Mouse (Mus musculus) T-cell, adult 2 months (primary cell): ENCODE measurements at regions not wholly inside any gene's neighbourhood (a gene's known extent, or its start where the extent isn't known, plus 50 kb on each side); places are given as distances from the start of the nearest gene placed in this dataset.

ENCODE experiments used
- DNase-seq: peaks from one replicate; pipeline ENCODE4 v3.0.0; 2022; ENCODE audit warnings: low spot score

DNA sequence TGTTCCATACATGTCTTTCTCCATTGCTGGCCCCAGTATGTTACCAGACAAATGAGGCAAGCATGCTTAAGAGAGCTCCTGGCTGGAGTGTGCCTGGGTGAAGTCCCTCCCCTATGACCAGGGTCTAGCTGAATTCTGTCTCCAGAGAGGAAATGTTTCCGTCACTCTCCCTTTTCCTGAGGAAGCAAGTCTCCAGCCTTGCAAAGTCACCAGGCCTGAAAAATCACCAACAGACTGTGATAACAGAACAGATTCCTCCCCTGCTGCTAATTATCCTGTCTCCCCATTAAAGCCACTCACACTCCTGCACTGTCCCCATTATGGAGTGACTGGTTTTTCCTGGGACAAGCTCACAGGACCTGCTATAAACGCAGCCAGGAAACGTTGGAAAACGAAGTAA lies 303.2 kb upstream of the Jag1 start:
- DNase-seq: no peak

DNA sequence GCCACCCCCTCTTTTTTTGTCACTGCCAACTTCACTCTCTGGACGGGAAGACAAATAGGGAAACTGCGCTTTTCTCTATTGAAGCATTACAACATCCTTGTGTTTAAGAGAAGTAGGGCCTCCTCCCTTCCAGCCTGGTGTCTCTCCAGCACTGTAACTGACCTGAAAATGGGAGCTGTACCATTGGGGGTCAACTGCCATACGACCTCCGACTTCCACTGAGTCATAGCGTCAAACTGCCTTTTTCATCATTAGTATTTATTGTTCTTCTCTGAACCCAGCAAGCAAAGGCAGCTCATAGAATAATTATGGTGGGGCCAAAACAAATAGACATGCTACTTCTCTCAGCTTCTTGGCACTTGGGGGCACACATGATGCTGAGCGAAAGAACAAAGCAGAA lies 301.2 kb upstream of the Jag1 start:
- DNase-seq: no peak

DNA sequence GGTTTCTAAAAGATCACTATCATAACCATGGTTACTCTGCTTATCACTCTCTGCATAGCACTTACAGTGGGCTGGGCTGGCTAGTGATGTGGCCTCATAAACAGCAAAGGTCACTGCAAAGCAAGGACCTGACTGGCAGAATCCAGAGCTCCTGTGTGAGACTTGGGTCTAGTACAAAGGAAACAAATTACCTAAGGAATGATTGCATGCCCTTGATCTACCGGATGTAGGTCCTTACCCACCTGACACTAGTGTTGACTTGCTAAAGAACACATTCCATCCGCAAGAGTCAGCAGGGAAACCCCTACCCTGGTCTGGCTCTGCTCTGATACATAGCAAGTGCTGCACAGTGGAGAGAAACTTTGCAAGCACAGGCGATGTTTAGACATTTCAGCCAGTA lies 297.0 kb upstream of the Jag1 start:
- DNase-seq: no peak

DNA sequence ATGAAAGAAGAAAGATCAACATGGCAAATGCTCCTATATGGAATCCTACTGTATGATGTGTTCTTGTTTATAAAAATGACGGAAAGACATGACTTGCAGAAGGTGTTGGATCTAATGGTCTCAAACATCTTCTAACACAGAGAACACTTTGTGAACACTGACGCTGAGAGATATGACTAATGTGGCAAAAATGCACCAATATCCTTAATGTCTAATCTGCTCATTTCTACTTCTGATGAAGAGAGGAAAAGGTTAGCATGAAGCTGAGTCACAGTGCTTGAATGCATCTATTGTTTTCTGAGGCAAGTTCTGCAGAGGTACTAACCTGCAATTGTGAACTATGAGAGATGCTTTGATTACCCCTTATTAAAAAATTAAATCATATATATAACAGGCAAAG lies 293.2 kb upstream of the Jag1 start:
- DNase-seq: no peak

DNA sequence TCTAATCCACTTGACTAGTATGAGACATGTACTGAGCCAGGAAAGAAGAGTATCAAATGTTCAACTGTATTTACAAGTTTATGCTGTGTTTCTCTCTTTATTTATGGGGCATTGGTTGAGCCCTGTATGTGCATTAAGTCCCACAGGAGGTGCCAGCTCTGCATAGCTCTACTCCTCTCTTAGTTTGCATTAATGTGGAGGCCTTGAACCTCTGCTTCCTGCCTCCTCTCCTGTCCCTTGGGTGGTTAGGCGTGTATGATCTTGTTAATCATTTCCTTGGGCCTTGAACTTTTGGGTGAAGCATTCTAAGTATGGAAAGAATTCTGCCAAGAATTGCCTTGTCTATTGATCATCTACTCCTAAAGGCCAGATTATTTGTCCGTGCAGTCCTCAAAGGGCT lies 291.9 kb upstream of the Jag1 start:
- no peak for DNase-seq

DNA sequence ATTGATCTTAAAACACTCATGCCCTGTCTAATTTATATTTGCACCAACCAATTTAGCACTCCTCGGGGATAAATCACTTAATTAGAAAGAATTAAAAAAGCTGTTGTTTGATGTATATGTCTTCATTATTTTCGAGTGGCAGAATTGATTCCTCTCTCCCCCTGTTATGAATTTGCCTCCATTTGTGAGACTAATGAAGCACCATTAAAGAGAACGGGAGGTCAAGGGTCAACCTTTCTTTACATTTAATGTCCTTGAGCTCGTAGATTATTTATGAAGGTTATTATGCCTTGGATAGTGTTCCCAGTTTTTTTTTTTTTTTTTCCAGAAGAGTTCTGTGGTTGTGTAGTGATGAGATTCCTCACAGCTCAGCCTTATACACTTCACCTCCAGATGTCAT lies 277.0 kb upstream of the Jag1 start:
- DNase-seq: no peak

DNA sequence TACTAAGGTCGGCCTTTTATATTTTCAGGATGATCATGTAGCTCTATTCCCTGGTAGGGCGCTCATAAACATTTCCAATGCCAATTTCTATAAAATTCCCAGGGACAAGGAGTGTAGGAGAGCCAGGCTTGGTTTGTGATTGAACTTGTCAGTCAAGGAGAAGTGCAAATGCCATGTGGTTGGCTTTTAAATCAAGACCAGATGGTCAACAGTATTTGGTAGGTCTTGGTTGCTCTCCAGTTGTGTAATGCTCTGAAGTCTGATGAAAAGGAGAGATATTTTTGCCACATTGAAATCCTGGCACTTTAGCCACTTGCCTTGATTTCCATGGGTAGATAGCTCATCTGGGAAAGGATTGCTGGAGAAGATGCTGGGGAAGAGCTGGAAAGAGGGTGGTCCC lies 263.4 kb upstream of the Jag1 start:
- no peak for DNase-seq

DNA sequence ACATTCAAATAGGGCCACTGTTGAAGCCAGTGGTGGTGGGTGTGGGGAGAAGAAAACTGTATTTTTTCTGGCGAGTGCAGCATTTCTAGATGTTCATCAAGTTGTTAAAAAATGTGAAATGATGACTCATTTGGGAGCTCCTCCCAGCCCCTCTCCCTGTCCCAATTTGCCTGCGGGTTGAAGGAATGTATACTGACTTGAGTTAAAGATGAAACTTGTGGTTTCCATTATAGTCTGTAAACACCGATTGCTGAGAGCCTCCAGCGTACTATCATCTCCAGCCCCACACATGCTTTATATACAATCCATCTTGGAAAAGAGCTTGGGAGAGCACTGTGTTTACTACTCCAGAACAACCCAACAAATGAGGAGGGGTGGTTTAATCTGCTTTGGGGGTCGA lies 258.9 kb upstream of the Jag1 start:
- no peak for DNase-seq

DNA sequence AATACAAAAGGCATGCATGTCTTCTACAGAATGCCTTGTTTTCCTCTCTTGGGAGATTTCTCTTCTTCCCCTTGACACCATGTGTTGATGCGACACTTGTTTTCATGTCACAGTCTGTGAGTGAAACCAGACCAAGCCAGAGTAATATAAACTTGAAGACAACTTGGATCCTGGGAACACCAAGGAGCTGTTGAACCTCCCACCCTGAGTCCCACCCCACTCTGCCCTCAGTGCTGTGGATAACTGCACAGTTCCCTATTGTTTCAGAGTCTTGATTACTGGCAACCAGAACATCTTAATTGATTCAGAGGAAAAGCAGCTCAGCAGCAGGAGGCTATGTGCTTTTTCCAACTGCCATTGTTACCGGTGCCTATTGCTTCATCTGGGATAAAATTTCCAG lies 254.6 kb upstream of the Jag1 start:
- DNase-seq: no peak

DNA sequence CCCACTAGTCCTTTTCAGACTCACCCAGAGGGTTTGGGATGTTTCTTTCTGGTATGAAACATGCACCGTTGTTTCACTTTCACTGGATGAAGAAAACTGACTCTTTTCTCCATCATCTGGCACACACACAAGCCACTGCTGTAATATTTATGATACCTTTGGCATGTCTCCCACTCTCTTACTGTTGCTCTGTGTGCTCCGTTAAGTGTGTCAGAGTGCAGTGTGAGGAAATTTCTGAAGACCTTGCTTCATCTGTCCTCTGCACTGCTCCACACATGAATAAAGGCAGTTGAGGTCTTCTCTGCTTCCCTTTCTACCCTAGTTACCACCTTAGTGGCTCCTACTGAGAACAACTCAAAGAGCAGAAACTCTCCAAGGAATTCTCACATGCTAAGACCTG lies 246.6 kb upstream of the Jag1 start:
- no peak for DNase-seq

DNA sequence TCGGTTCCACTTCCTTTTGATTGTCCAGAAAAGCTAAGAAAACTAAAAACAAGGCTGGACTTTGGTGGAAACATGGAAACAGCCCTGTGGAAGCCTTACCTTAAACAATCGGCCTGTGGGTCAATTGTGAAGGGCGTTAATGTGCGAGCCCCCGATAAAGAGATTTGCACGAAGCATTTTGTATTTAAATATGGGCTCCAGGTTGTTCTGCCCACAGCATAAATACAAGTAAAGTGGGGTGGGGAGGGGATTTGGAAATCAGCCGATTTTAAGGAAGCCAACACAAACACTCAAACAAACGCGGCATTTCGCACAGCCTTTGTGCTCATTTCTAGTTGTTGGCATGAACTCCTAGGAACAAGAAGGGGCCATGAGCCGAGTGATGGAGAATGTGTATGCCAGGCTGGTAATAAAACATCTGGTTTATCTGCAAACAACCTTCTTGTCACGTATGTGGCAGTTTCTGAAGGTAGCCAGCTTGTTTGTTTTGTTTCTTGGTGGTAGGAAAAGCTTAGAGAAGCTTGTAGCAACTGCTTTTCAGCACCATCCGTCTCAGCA lies 240.8 kb upstream of the Jag1 start:
- no peak for DNase-seq

DNA sequence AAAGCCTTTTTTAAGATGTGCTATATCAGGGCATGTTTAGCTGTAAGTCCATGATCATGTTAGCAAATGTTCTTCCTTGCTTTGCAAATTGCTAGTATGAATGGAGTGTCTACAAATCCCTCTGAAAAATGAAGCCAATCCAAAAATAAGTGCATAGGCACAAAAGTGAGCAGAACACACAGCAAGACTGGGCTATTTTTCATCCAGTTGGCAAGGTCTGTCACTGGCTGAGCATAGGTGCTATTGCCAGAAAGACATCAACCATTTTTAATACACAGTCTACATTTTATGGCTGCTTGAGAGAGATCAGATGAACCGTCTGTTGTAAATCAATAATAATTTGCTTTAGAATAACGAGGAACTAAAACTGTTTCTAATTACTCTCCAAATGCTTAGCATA lies 227.3 kb upstream of the Jag1 start:
- no peak for DNase-seq

DNA sequence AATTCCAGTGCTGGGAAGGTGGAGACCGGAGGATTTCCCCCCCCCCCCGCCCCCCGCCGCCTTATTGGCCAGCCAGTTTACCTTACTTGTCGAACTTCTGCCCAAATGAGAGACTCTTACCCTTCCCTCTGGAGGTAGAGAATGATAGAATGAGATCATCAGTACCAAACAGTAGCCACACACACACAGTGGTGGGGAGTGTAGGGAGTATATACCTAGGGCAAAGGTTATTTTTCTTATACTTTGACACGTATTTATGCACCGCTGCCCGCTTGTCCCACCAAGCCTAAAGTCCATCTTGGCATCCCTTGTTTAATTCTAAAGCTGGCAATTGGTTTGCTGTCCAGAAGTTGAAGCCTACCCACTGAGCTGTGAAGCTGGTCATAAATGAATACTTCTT lies 213.6 kb upstream of the Jag1 start:
- DNase-seq: no peak

DNA sequence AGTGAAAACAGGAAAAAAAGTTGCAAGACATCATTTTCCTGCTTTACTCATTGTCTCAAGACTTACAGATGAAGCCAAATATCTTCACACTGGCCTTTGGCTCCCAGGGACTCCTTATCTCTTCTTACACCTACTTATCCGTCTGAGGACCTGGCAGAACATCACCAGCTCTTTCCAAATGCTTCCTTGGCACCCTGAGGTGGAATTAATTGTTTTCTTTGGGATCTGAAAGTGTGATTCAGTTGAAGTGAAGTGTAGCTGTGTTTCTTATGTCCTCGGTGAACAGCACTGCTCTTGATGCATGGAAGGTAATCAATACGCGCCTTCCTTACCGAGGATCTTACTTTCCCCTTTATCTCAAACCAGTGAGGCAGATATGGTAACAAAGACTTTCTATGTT lies 207.0 kb upstream of the Jag1 start:
- no peak for DNase-seq

DNA sequence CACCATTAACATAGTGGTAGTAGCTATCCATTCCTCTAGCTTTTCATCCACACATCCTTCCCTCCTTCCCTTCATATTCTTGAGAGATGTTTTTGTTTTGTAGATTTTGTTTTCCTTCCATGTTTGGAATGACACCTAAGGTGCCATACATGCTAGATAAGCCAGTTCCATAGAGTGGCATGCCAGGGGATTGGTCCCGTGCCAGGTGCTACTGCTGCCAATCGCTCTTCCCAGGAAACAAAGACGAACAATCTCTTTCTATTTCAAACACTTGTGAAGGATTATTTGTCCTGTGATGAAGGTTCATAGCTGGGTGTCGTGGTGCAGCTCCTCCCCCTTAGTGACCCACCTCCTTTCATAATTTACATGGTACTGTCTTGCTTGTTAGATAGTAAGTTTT lies 194.1 kb upstream of the Jag1 start:
- DNase-seq: no peak

DNA sequence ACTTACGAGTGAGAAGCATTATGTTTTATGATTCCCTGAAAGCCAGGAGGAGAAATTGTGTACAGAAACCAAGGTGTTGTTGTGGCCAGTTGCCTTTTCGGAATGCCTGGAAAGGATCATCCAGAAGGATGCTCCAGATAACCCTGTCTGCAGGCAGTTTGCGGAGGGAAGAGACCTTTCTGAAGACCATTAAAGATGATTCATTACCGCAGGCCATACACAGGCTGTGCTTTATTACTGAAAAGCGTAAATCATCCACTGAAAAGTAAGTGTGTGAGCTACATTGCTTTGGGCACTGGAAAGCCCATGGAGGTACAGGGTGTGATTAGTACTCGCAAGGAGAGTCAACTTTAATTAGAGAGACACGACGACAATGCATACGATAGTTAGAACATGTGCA lies 191.7 kb upstream of the Jag1 start:
- DNase-seq: no peak

DNA sequence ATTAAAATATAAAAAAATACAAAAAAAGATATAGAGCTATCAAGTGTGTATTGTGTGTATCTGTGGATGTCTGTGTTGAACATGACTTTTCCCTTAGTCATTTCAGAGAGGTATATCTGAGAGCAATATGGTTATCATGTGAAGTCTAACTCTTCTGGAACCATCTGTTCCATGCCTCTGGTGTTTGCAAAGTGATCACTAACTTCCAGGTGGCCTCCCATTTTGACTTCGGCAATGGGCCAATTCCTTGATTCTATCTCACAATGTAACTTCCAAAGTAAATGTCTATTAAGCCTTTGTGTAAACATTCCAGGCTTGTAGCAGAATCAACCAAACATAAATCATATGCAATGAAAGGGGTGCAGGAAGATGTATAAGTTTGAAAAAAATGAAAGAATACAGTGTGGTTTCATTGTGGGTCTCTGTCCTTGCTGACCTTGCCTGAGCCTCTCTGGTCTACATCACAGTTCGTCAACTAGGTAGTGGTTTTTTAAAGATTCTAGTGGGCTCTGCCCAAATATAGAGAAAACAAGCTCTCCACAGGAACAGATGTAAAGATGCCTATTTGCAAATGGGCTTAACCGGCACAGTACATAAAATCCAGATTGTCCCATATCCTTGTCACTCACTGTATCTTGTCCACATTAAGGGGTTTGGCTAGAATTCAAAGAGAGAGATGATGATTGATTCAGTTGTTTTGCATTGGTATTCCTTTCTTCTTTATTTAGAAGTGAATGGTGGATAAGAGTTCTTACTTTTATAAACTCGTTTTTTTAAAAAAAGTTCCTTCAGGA lies 185.2 kb upstream of the Jag1 start:
- no peak for DNase-seq

DNA sequence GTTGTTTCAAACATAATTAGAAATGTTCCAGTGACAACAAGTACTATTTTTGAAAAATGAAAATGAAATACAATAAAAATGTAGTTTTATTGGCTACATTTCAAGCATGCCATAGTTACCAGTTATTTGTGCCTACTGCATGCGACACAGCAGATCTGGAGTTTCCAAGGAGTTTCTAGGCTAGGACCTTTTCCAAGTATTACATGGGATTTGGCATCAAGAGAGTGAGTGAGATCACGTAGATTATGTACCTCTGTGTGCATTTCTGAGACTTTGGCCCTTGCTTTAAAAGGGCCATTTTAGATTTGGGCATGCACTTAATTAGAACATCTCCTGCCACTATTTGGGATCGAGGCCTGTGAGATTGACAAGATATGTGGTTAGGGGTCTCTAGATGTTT lies 172.8 kb upstream of the Jag1 start:
- no peak for DNase-seq

DNA sequence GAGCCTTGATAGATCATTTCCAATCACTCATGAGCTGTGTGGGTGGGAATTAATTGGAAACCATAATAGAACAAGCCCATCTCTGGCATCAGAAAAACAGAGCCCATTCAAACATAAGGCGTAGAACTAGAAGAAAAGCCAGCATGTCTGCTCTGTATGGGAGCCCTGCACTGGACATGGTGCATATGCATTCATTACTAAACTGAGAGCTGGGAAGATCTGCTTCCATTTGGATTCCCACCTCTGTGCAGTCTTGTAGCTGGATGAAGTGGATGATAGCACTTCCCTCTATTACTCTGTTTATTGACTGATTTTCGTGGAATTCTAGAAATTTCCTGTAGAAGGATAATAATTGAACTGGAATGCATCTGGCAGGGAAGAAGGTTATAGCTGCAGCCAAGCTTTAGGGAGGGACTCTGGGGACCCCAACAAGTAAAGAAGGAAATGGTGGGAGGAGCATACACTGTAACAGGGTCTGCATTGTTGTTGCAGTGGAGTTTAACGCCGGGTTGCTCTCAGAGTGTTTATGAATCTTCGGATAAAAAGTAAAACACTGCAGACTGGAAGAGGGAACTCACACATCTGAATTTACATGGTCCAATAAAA lies 155.2 kb upstream of the Jag1 start:
- no peak for DNase-seq

DNA sequence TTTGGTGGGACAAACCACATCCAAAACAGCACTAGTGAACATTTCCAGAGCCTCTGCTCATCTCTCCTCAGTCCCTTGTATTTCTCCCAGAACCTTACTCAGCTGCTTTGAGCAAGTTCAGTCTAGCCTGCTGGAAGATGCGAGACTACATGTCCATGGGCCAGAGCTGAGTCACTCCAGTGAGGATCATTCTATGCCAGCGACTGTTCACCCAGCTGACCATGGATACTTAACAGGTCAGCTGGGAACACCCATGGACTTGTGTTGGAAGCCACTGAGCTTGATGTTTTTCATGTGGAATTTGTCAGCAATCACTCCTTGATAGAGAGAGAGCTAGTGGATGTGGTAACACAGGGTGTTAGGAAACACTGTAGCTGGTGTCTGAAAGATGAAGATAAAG lies 146.5 kb upstream of the Jag1 start:
- DNase-seq: no peak

DNA sequence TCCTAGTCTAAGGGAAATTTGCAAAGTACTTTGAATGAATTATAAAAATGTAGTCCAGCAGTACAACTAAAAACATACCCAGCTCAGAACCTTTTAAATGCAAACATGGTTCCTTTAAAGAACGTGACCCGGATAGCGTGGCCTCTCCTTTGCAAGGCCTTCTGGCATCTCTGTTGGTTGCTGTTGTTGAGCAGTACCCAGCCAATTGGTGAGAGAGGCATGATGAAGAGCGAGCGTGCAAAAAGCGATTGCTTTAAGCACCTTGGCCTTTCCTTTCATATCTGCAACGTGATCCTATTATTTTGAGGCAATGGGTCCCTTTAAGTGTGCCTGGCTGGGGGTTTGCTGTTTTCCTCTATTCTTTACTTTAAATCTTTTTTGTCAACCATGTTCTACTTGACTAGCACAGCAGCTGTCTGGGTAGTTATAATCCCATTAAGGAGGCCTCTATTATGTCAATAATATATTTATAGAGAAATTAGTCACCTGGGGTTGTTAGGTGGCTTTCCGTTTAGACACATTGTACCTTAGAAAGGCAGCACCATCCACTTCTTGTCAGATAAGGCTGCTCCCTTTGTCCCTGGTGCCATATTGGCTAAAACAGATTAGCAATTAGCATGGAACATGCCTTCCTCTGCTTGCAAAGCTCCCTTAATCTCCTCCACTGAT lies 141.5 kb upstream of the Jag1 start:
- no peak for DNase-seq

DNA sequence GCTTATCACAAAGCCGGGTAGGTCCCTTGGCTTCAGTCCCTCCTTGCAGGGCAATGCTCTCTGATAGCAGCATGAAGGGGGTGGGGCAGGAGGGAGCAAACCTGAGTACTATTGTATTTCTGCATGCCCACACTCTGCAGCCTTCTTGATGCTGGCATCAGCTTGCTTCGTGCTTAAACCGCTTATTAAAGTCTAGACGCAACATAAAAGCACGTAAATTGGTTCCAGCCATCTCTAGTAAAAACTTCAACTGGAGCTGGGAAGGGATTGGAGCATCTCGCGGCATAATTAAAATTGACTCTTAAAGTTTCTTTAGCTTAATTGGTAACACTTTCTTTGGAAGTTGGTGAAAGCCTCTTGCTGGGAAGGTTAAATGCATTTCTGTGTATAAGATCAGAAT lies 131.5 kb upstream of the Jag1 start:
- no peak for DNase-seq

DNA sequence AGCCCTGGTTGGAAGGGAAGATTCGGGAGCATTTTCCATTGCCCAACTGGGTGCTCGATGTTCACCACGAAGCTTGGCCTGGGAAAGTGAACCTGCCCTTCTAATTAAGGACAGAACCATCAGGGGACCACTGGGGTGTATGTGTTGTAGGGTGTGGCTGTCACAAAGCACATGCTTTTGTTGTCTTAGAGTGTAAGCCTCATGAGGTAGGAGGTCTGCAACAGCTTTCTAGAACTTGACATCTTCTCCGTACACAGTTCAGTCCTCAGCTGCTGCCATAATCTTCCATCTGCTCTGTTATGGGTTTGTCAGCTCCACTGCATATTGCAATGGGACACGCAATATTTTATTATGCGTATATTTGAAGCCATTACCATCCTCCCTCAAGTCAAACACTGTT lies 127.9 kb upstream of the Jag1 start:
- DNase-seq: no peak
